In the genomic region with DNA sequence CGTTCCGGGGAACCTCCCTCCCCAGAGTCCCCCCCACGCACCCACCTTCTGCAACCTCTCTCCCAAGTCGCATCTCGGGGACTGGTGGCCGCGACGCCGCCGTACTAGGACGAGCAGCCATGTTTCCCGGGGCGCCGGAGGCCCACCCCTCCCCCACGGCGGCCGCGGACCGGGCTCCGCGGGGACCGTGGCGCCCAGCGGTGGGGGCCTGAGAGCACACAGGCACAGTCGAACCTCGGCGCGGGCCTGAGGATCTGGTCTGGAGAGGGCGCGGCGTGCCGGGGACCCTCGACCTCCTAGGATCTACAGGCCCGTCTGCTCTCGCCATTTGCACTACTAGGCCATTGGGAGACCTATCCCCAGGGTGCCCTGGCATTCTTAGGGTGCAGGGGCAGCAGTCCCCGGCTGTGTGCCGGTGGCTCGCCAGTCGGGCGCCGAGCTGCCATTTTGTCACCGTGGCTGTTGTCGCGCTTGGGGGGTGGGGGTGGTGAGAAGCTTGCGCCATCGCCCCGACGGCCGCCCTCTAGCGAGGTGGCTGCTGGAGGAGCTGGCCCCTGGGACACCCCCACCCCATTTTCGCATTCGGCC, we compare ENCODE assay signal across 8 mouse cellular contexts. TPM values are rescaled to one million over a fixed set of nuclear protein-coding genes. Genes with fewer than 3 reads are reported as not detected.
DNase-seq lines count a peak whose midpoint lies in the region; ATAC-seq lines count a peak whose summit lies in the region.

No protein-coding gene starts in this region.

- peaks cover 22% of the 10 kb centered on the region for H3K4me1 ChIP-seq in hindbrain, embryonic 16.5 days (ENCODE audit: control insufficient read depth, insufficient read depth, low read depth, low read length)

- no peaks in the 10 kb centered on the region for H3K9me3 ChIP-seq in hindbrain, embryonic 16.5 days (ENCODE audit: control insufficient read depth, low read length)

- peak overlapping the region; percentile 96 for H3K9ac ChIP-seq in hindbrain, embryonic 16.5 days (ENCODE audit: low read depth, low read length)

- H3K27ac ChIP-seq in hindbrain, embryonic 16.5 days (ENCODE audit: low read depth, low read length): peak overlapping the region; percentile 99
- H3K27ac ChIP-seq in macrophage: peak overlapping the region; percentile 98

- H3K36me3 ChIP-seq in hindbrain, embryonic 16.5 days (ENCODE audit: control insufficient read depth, insufficient read depth, low read length): no peaks in the 10 kb centered on the region
- H3K36me3 ChIP-seq in macrophage (ENCODE audit: inconsistent target): 0 out of 2 replicates have a peak, but pooled peaks cover 4% of the 10 kb centered on the region

- intact Hi-C loops in left cerebral cortex, postnatal 10 days (cut with DNase I): loop anchor here (2.0 to 5.0 kb wide), 2 partner anchors 71 to 208 kb away; no protein-coding TSS in a partner anchor

- peak; percentile 80 for DNase-seq in Muller cell, postnatal 12 days (ENCODE audit: inconsistent ontology term)
- peak; percentile 67 for DNase-seq in cerebellum, adult 8-10 months
- peak; percentile 41 to 52 for DNase-seq in gastrocnemius, adult 8-10 months (ENCODE audit: low spot score in 2 of 2)
- DNase-seq in left cerebral cortex, postnatal 10 days (ENCODE audit: extremely low spot score in 1 of 2, low spot score in 2 of 2): peak; percentile 55 to 85
- DNase-seq in right cerebral cortex, postnatal 25 days: peak; percentile 65
- DNase-seq in urinary bladder, postnatal 4 days (ENCODE audit: low spot score in 2 of 2): peak; percentile 67 to 68

- H3K4me3 ChIP-seq in hindbrain, embryonic 16.5 days (ENCODE audit: low read length): peak overlapping the region; percentile 58
- H3K4me3 ChIP-seq in macrophage (ENCODE audit: inconsistent target): peak overlapping the region; percentile 91

- H3K4me2 ChIP-seq in hindbrain, embryonic 16.5 days (ENCODE audit: low read length): peak overlapping the region; percentile 82

- WGBS in hindbrain, embryonic 16.5 days: under 1% methylated on average over 49 of the region's 52 CpGs
- under 1% methylated on average over 52 of the region's 52 CpGs for WGBS in macrophage (ENCODE audit: missing documents)

- H3K27me3 ChIP-seq in hindbrain, embryonic 16.5 days (replicated peaks; ENCODE audit: control insufficient read depth, insufficient read depth, low read length): no peaks in the 10 kb centered on the region

- peaks cover 77% of the 10 kb centered on the region for H3K79me2 ChIP-seq in macrophage (ENCODE audit: inconsistent target)

- ATAC-seq in hindbrain, embryonic 16.5 days: no peak

RNA-seq across cellular contexts. Expression of a gene that starts 2.9 kb away (rescaled TPM):
- 10 to 100 TPM; 56.9 to 73.2 (median 69.1) TPM for total RNA-seq in gastrocnemius, adult 8-10 months (2022)
- 115 and 156 TPM in 2 replicates for polyA plus RNA-seq in hindbrain, embryonic 16.5 days (2015; fragmentation: Nextera tagmentation; extraction: Ambion mirVana)
- 100 to 1,000 TPM; 232 to 233 TPM for total RNA-seq in left cerebral cortex, postnatal 10 days (2021)
- total RNA-seq in macrophage (2018; cell fraction: chromatin; rRNA removed): 100 to 1,000 TPM in 7 of 26 experiments, 10 to 100 TPM in 19; 35.5 to 197 (median 81.7) TPM
- total RNA-seq in macrophage (2018; cell fraction: cytosol; rRNA removed): 100 to 1,000 TPM; 236 to 442 (median 300) TPM
- 100 to 1,000 TPM in 22 of 26 experiments, 10 to 100 TPM in 4; 85.4 to 297 (median 142) TPM for total RNA-seq in macrophage (2018; cell fraction: nucleus; rRNA removed)
- 295 to 1,273 TPM (median 320 TPM) in 3 replicates for polyA plus RNA-seq in macrophage (2018)
